Mouse (Mus musculus) brown adipose tissue, adult 24 weeks (tissue): ENCODE measurements around the gene Angptl6. TPM values are rescaled to one million over a fixed set of nuclear protein-coding genes. Genes with fewer than 3 reads are reported as not detected.

ENCODE experiments used
- H3K27ac ChIP-seq: fragments of 200-500 bp; replicated peaks from 2 replicates; pipeline ENCODE4 v1.5.1; 2012; ENCODE audit warnings: low read depth, mild to moderate bottlenecking, low read length
- H3K4me1 ChIP-seq: fragments of 200-500 bp; 2 replicates; pipeline ENCODE4 v1.6.1; 2012; ENCODE audit warnings: low read length, mixed read lengths; ENCODE audit not compliant: control insufficient read depth, insufficient read depth, insufficient read length
- H3K4me3 ChIP-seq: fragments of 200-500 bp; 2 replicates; pipeline ENCODE4 v1.5.1; 2012; ENCODE audit warnings: low read depth, mild to moderate bottlenecking, low read length, moderate library complexity; ENCODE audit not compliant: insufficient read depth
- polyA plus RNA-seq: library from polyadenylated mRNA; stranded (reverse); fragments of >200 nt; gene quantifications from 2 replicates; pipeline ENCODE4 v1.2.4, GENCODE M21; 2012; ENCODE audit not compliant: missing spikeins, insufficient read depth, insufficient read length

Angptl6 gene
- polyA plus RNA-seq, 1 experiment: 5.0 TPM

GRCm38 (mm10) chr9:20891339-20892103, 12.0 kb upstream of the Angptl6 start:
- H3K4me1 ChIP-seq: no peaks in the 10 kb centered on the region
- no peak overlapping the region for H3K27ac ChIP-seq
- H3K4me3 ChIP-seq: no peak overlapping the region

- Histone ChIP-seq H3K4me3 (no peak overlapping the region), H3K4me1 (no peaks in the 10 kb centered on the region), H3K27ac (no peak overlapping the region)
Observed at GRCm38 (mm10) chr9:20890411-20890810, 10.9 kb upstream of the Angptl6 start.

- Histone ChIP-seq H3K27ac (no peak overlapping the region), H3K4me1 (no peaks in the 10 kb centered on the region), H3K4me3 (no peak overlapping the region; the same call in 1 of the 2 replicates)
Observed at GRCm38 (mm10) chr9:20889185-20890141, 9.9 kb upstream of the Angptl6 start.

- Histone ChIP-seq H3K27ac (0 out of 2 replicates have a peak overlapping the region, but pooled peaks have one; percentile 2), H3K4me1 (no peaks in the 10 kb centered on the region), H3K4me3 (peak overlapping the region; percentile 70)
Observed at GRCm38 (mm10) chr9:20888386-20888765, 8.8 kb upstream of the Angptl6 start.

GRCm38 (mm10) chr9:20887704-20888385, 8.3 kb upstream of the Angptl6 start, which contains the start of gene Ppan:
Ppan (plus strand) TSS chr9:20888175.
- peak within 1 kb of the TSS; percentile 87 for H3K27ac ChIP-seq
- H3K4me1 ChIP-seq: no peaks in the 10 kb centered on the region
- peak within 1 kb of the TSS; percentile 71 for H3K4me3 ChIP-seq

- H3K4me3 ChIP-seq: no peak overlapping the region
- H3K4me1 ChIP-seq: no peaks in the 10 kb centered on the region
- H3K27ac ChIP-seq: 0 out of 2 replicates have a peak overlapping the region, but pooled peaks have one; percentile 16
Observed at GRCm38 (mm10) chr9:20887191-20887590, 7.7 kb upstream of the Angptl6 start.

- Histone ChIP-seq H3K27ac (no peak overlapping the region), H3K4me3 (no peak overlapping the region), H3K4me1 (no peaks in the 10 kb centered on the region)
Observed at GRCm38 (mm10) chr9:20886563-20886962, 7.0 kb upstream of the Angptl6 start.

GRCm38 (mm10) chr9:20878710-20879065, 839 bp downstream of the Angptl6 start:
- H3K4me1 ChIP-seq: no peaks in the 10 kb centered on the region
- H3K27ac ChIP-seq: peak overlapping the region; percentile 56
- H3K4me3 ChIP-seq: peak overlapping the region; percentile 55

- no peaks in the 10 kb centered on the region for H3K4me1 ChIP-seq
- H3K4me3 ChIP-seq: peak overlapping the region; percentile 55
- peak overlapping the region; percentile 56 for H3K27ac ChIP-seq
Observed at GRCm38 (mm10) chr9:20878041-20878709, 1.4 kb downstream of the Angptl6 start.

- Histone ChIP-seq H3K4me1 (no peaks in the 10 kb centered on the region), H3K27ac (no peak overlapping the region), H3K4me3 (peak overlapping the region; percentile 43)
Observed at GRCm38 (mm10) chr9:20877118-20878040, 2.1 kb downstream of the Angptl6 start.

GRCm38 (mm10) chr9:20876318-20877117, 3.0 kb downstream of the Angptl6 start:
- H3K4me3 ChIP-seq: no peak overlapping the region
- no peaks in the 10 kb centered on the region for H3K4me1 ChIP-seq
- no peak overlapping the region for H3K27ac ChIP-seq

GRCm38 (mm10) chr9:20875021-20875790, 4.3 kb downstream of the Angptl6 start:
- no peak overlapping the region for H3K4me3 ChIP-seq
- no peaks in the 10 kb centered on the region for H3K4me1 ChIP-seq
- H3K27ac ChIP-seq: no peak overlapping the region
